Mouse (Mus musculus) megakaryocyte, embryonic 14.5 days (primary cell): ENCODE measurements around the gene Ttll9.

Source experiments
- FLI1 ChIP-seq: IDR thresholded peaks from 2 replicates; pipeline ENCODE4 v1.6.1; 2012; ENCODE audit warnings: low read length, inconsistent platforms, mixed read lengths
- GATA1 ChIP-seq: IDR thresholded peaks from 3 replicates; pipeline ENCODE4 v1.6.1; 2012; ENCODE audit warnings: mixed read lengths, low read length, inconsistent platforms, borderline replicate concordance

DNA sequence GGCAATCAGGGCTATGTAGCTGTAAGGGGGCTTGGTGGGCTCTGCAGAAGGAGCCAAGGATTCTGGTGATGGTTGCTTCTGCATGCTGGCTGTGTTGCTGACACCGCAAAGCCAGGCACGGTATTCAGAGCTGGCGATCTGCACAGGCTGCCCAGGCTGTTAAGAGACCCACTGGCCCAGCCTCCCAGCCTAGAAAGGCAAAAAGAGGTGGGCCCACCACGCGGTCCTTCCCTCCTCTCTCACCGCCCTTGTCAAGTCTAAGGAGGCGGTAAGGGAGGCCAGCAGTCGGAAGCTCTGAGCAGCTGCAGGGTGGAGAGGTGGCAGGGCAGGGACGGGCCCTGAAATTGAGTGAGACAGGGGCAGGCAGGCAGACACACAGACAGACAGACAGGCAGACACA lies 29.2 kb upstream of the Ttll9 start, which contains the start of gene Foxs1:
- TF ChIP-seq GATA1 = no peak
- TF ChIP-seq FLI1 = no peak
